Mouse (Mus musculus): ENCODE measurements at regions not wholly inside any gene's neighbourhood (a gene's known extent, or its start where the extent isn't known, plus 50 kb on each side); places are given as distances from the start of the nearest gene placed in this dataset.

DNA sequence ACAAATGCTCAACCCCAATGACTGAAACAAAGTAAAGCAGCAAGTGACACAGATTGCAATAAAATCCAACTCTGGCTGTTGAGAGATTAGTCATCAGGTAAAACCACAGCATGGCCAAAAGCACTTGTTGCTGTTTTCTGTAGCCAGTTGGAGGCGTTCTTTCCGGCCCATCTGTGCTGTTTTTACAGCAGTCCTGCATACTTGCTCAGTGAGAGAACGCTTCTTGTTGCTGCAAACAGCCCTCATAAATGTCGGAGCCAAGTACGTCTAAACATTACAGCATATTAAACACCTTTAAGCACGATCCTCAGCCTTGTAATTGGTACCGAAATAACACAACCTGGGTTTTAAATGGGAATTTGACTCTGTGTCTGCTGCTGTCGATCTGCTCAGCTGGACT is 65.6 kb upstream of the Hs3st3a1 start:
- DNase-seq (ENCODE audit: low spot score in 2 of 2) = no peak

DNA sequence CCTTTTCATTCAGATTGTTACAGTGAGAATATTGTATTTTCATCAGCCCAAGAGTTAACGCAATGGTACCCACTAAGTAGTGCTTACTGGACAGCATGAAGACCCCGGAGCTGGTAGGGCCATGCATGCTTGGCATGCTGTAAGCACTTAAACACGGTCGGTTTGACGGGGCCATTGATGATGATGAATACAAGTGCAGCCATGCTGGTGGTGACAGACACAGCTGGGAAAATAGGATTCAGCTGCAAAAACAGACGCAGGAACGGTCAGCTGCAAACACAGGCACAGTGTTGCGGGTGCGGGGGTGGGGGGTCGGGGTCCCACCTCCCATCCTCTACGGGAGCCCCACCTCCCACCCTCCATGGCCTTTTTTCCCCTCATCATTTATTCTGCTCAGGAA is 99.7 kb upstream of the Hs3st3a1 start:
- no peak for DNase-seq (ENCODE audit: low spot score in 2 of 2)

DNA sequence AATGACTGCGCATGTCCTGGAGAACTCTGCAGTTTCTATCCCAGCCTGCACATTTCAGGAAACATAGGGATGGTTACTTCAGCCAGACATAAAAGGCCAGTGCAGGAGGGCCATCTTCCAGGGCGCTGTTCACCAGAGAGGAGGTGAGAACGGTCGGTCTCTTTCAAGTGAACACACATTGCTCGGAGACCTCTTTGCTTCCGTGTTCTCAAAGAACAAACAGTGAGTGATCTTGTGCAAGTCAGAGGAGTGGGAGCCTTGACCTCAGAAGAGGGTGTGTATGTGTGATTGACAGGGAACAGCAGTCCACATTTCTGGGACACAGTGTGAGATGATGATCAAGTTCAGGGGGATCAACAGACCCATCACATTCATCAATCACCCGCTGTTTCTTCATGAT is 102.7 kb upstream of the Hs3st3a1 start:
- no peak for DNase-seq (ENCODE audit: low spot score in 2 of 2)

DNA sequence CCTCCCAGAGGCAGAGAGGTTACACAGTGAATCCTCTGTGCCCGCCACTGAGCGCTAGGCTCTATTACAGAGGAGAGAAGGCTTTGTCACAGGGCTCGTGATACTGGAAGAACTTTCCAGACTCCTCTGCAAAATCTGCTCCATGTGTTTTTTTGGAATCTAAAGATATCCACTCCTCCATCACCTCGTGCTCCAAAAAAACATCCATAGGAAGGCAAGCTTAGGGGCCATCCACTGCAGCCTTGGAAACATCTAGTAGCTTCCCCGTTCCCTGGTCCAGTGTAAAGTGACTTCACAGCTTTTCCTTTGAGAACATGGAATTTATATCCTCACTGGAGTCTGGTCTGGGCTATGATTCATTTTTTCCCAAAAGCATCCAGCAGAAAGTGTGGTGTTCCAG is 103.3 kb upstream of the Hs3st3a1 start:
- no peak for DNase-seq (ENCODE audit: low spot score in 2 of 2)

DNA sequence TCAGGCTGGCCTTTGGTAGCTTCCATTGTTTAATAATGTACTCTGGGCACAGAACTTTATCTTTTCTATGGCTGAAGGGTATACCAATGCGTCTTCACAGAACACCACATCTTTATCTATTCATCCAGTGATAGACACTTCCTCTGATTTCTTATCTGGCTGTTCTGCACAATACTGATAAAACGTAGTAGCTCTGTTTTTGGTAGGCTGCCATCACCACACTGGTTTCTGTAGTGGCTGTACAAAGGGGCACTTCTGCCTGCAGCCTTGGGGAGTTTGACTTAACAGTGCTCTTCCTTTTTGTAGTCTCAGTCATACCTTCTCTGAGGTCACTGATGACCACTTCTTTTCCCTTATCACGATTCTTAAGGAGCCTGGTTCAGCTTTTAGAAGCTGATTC is 106.0 kb upstream of the Hs3st3a1 start:
- DNase-seq (ENCODE audit: low spot score in 2 of 2) = no peak

DNA sequence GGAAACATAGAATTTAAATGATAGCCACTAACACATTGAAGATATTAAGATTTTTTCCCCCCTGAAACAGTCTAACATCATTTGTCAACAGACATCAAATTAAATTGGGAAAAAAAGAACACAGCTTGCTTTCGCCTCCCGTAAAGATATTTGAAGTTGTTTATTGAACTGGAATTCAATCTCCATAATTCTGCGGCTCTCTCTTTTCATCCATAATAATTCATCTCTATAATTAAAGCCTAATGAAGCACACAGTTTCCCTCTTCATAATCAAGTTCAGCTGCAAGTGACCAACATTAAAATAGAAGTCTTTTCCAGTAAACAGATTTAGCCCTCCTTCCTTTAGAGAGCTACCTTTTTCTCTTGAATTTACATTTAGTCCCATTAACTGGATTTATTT is 107.4 kb upstream of the Hs3st3a1 start:
- DNase-seq (ENCODE audit: low spot score in 2 of 2) = no peak

DNA sequence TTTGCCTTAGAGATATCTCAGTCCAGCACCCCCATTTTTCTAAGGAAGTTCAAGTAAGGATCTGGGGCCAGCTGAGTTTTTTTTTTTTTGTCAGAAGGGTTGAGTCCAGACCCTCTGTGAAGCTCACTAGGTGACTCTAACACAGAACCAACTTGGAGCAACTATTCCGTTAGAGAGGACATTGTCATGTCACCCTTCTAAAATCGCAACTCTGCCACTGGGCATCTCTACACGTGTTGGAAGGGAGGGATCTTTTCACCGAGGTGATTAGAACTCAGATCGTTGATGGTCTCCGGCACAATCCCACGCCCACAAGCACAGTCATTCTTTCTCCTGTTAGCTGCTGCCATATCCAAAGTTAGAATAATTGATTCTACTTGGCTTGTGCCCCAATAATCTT is 108.5 kb upstream of the Hs3st3a1 start:
- DNase-seq (ENCODE audit: low spot score in 2 of 2) = no peak

DNA sequence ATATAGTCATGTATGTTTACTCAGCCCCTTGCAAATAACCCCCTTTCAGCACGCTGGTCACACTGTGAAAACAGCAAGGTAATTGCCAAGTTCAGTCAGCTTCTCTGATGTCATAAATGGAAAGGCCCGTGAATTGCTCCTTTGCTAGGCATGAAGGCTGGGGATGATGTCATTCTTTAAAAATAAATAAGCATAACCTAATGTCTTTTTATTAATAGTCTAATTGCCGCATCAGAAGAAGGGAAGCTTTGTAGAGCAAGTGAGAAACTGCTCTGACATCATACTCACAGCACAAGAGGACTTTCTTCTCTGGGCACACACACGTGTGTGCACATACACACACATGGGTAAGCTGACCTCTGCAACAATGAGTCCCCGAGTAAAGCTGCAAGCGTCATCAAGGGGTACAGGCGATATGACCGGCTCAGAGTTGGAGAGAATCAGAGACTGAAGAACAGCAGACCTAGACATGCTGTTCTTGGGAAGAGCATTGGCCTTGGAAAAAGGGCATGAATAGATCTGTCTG is 113.2 kb upstream of the Hs3st3a1 start:
- no peak for DNase-seq (ENCODE audit: low spot score in 2 of 2)

DNA sequence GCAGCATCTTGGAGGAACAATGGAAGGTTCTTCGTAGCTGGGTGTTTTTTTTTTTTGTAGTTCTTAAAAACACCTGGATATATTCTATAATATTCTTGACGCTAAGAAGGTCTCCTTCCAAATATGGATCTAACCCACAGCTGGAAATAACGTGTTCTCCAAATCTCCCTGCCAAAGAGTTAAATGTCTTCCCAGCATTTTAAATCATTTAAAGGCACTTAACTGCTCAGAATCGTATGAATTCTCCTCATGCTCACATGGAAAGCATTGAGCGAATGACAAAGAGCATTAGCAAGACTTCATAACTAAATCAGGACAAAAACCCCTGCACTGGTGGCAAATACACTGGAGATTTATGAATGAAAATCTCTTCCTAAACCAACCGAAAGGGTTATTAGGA is 117.7 kb upstream of the Hs3st3a1 start:
- no peak for DNase-seq (ENCODE audit: low spot score in 2 of 2)

DNA sequence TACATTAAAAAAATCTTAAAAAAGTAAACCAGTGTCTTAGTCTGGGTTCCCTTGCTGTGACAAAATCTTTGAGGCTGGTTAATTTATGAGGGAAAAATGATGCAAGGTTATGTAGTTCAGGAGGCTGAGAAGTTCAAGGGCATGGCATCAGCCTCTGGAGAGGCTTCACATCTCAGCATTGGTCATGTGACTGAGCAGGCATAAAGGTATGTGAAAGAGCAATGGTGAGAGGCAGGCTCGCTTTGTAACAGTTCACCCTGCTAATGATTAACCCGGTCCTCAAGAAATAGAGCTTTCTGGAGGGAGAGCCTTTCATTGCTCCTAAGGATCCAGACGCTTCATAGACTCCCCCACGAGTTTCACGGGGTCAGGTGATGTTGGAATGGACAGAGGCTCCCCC is 120.1 kb upstream of the Hs3st3a1 start:
- no peak for DNase-seq (ENCODE audit: low spot score in 2 of 2)

DNA sequence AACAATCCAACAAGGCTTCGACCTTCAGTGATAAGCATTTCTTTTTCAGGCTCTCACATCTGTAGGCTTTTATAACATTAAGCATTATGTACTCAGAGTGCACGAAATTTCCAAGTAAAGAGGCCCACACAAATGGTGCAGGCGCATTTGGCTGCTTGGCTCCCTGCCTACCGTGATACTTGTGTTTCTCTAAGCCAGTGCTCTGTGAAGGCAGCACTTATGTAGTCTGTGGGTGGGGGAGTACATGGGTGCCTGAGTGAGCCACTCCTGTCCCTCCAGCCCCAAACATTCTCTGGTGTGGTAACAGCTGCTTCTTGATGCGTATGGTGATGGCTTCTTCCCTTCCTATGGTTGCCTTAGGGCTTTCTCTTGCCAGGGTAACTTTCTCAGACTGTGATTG is 121.9 kb upstream of the Hs3st3a1 start:
- DNase-seq (ENCODE audit: low spot score in 2 of 2) = no peak

DNA sequence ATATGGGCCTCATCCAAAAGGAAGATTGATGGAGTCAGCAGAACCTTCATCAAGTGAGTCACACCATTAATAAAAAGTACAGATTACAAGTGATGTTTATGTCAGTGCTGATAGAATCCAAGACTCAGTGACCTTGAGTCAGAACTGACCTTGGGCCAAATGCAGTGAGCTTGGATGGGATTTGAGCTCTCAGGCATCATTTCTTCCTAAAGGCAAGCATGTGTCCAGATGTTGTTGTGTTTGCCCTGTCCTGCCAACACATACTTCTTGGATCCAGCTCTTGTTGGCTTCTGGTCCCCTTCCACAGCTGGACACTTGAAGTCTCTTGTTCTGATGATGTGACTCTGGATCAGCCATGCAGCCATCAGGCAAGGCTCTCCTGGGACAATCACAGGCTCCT is 125.3 kb upstream of the Hs3st3a1 start:
- DNase-seq (ENCODE audit: low spot score in 2 of 2) = peak; percentile 11 to 28

DNA sequence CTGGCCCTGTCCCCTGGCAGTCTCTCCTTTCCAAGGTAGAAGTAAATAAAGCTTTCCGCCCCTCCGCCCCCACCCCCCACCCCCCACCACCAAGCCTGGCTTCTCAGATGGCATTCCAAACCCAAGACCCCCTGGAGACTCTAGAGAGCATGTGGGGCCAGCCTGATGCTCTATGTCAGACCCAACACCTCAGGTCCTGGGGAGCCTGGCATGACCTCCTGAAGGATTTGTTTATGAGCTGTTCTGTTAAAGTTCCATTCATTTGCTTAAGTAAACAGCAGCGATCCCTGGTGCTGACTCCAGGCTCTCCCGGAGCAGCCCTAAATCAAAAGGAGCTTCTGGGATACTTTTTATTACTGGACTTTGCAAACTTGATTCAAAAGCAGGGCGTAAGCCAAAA is 137.3 kb upstream of the Hs3st3a1 start:
- no peak for DNase-seq (ENCODE audit: low spot score in 2 of 2)

DNA sequence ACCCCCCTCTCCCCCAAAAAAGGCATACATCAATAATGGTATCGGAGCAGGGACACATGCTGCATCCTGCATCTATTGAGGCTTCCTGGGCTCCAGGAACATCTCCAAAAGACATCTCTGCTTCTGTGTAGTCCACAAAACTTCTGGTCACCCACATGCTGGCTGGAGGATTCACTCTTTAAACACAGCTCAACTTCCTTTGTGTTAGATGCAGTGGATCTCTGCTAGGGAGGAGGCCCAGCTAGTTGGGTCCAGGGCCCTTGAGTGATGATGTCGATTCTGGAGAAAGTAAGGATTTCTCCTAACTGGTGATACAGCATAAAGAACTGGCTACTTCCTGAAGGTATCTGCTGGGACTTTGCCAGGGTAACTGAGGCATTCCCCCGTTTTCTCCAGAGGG is 146.9 kb upstream of the Hs3st3a1 start:
- DNase-seq (ENCODE audit: low spot score in 2 of 2) = no peak

DNA sequence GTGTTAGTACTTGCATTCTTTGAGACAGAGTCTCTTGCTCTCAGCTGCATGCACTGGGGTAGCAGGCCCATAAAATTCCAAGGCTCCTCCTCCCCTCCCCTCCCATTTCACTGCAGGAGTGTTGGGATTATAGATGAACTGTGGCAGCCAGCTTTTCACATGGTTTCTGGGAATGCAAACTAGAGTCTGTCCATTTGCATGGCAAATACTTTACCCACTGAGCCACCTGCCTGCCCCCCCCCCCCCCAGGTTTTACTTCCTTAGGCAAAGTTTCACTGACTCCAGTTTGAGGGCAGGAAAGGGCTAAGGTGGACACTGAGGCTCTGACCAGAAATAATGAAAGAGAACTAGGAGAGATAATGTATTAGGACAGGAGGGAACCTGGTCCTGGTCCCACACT is 147.6 kb upstream of the Hs3st3a1 start:
- no peak for DNase-seq (ENCODE audit: low spot score in 2 of 2)

DNA sequence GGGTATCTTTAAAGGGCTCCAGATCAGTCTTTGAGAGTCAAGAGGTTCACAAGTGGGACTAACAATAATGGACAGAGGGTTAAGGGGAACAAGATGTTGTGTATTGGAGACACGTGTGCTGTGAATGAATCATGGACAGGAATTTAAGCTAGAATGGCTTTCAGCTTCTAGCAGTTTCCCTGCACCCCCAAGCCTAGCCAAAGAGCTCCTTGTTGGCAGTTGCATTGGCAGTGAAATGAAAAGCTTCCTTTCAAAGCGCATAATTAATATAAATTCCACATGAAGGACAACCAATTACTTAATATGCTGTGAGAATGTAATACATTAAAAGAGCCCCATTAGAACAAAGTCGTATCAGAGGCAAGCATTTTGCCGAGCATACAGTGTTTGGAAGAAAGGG is 153.4 kb upstream of the Hs3st3a1 start:
- DNase-seq (ENCODE audit: low spot score in 2 of 2) = no peak

DNA sequence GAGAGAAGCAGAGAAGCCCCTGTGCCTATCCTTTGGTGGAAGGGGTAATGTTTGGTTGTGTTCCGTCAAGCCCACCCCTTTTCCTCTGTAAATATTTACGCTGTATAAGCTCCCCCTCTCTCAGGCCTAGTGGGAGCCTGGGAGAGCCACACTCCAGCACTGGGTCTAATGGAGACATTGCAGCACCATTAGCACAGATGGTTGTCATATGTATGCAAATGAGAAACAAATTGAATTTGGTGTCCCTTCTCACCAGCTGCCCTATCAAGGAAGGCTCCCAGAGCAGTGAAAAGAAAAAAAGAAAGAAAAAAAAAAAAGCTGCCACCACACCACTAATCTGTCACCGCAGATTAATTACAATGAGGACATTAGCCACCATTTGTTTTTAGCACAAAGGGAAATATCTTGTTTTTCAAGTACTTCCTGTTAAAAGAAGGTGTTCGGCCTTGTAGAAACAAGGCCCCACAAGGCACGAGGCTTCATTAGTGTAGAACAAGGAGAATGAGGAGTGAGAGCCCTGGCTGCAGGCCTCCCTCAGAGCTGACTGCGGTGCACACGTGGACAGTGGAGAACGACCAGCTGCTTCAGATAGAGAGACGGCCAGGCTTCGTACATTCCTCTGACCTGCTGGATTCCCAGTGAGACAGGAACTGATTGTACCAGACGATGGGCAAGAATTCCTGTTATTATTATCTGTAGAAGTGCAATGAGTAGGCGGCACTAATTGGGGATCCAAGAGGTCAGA is 156.7 kb upstream of the Hs3st3a1 start:
- no peak for DNase-seq (ENCODE audit: low spot score in 2 of 2)

DNA sequence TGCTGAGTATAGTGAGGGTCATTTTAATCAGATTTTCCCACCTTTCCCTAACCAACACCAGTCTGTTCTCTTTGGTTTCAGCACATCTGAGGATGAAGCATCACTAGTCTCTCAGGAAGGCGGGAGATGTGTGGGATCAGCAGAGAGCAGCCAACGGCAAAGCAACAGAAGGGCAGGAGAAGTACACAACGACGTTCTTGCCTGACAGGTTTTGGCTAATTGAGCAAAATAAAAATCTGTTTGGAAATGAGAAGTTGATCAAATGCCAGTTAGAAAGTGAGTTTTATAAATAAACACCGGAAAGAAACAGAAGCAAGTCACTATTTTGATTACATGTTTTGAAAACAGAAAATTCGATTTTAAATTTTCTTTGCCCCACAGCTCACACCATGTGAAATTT is 161.4 kb upstream of the Hs3st3a1 start:
- no peak for DNase-seq (ENCODE audit: low spot score in 2 of 2)

DNA sequence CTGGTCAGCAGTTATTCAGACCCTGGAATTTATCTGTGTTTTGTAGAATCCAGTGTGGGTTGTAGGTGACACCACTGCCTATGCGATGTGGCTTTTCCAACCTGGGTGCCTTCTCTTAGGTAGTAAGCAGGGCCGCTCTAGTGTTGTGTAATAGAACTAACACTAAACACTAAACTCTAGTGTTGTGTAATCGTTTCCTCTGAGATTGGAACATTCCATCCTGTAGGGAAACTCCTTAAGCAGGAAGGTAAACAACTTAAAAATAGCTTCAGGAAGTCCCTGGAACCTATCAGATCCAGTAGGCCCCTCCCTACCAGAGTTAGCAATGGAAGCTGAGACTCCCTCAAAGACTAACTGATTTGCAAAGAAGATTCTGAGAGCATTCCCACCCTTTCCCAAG is 161.9 kb upstream of the Hs3st3a1 start:
- no peak for DNase-seq (ENCODE audit: low spot score in 2 of 2)

DNA sequence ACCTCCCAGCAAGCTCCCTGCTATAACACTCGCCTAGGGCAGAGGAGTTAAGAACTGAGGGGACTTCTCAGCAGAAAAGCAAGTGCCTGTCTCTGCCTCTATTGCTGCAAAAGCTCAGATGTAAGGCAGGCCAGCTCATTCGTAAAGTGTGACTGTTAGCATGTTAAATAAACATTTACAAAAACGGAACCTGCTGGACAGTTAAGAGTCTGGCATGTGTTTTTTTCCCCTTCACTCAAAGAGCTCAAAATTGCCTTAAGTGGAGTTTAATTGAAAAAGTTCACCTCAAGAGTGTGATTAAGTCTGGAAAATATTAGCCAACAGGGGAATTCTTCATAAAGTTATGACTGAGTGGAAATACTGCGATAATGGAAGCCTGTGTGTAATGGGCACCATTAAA is 167.0 kb upstream of the Hs3st3a1 start:
- no peak for DNase-seq (ENCODE audit: low spot score in 2 of 2)

DNA sequence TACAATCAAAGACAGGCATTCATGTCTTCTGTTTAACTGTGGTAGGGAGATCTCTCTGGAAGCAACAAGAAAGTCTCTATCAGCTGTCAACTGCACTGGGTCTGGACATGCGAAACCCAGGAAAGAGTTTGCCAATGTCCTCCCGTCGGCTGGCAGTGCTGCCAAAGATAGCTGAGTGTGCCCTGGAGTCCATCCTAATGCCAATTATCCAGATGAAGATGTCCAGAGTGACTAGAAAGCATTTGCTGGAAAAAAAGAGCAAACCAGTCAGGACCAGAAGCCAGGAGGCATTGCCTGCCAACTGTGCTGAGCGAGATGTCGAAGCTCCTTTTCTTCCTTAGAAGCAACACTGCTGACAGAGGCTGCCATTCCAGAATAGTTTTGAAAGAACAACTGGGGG is 167.6 kb upstream of the Hs3st3a1 start:
- DNase-seq (ENCODE audit: low spot score in 2 of 2) = no peak

DNA sequence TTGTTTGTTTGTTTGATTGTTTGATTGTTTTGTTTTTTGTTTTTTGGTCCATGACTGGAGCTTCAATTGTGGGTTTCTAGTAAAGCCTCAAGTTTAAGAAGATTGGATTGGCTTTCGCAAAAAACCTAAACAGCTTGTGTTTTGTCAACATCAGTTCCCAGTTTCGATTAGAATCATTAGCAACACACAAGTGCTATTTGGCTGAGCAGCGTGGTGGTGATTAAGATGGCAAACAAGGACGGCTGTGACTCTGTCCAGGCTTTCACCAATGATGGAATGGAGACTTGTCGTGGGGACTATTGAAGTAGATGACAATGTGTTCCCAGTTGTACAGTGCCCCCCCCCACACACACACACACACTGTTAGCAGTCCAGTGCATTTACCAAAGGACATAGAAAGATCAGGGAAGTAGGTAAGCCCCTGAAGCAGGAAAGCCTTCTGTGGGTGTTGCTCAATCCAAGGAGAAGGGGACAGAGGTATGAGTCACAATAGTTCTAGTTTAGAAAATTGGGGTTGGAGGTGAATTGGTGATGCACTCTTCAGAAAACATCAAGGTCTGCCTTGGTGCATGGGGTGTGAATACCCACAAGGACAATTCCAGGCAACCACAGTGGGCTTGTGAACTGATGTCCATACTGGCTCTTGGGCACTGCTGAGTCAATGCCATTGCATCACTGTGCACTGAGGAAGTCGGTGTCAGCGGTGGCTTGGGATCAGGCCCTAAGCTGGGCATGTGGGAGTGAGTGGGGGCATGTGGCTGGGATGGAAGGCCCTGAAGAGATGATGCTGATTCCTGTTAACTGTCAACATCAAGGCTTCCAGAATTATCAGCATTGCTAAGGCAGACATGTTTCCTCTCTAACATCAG is 174.5 kb upstream of the Cox10 start:
- no peak for DNase-seq (ENCODE audit: low spot score in 2 of 2)

DNA sequence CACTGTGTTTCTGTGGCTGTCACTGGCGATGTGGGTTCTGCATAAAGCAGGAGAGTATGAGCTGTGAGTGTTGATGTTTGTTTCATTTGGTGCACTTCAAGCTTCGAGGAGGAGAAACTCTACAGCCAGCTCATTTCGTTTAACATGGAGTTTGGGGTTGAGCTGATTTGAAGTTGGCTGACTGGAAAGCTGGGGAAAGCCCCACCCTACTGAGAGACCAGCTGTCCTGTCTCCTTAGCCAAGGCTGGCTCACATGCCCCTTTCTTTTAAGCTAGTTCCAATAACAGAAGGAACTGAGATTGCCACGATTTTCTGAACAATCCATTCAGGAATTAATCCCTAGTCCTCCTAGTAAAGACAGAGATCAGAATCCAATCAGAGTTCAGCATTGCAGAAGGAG is 157.6 kb upstream of the Cox10 start:
- DNase-seq (ENCODE audit: low spot score in 2 of 2) = no peak
